Mouse (Mus musculus) frontal cortex, postnatal 14 days (tissue): ENCODE results near the gene Srp68.

ENCODE experiments used
- DNase-seq, 2 experiments: peaks; one replicate each; pipeline ENCODE4 v3.0.0; 2022; ENCODE audit warnings: low spot score in 2 of 2

Srp68 gene

GRCm38 (mm10) chr11:116274045-116274666 lies at the start of gene Srp68:
Gene Srp68, minus strand, starts transcription at chr11:116274217.
- peak; percentile 86 to 91 for DNase-seq

GRCm38 (mm10) chr11:116318719-116319659 lies 45.0 kb upstream of the Srp68 start:
- peak in 1 of 2 experiments; percentile 79 for DNase-seq

- DNase-seq = no peak
These were observed 38.3 kb upstream of the Srp68 start for GRCm38 (mm10) chr11:116312359-116312758.

DNA sequence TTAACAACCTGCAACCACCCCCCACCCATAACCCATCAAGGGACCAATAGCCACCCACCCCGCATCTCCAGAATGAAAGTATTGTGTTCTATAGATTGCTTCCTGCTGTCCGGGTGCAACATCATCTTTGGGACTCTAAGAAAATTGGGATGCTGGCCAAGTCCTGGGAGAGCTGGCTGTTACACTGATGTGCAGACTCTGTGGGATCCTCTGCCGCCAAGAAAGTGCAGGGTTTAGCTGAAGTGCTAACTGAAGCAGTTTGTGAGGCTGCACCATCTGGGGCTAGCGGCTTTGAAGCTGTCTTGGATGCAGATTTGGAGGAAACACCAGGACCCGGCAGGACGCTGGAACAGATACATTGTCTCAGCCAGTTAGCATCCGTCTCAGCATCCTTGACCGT lies 37.2 kb upstream of the Srp68 start:
- no peak for DNase-seq

GRCm38 (mm10) chr11:116309601-116310000 lies 35.6 kb upstream of the Srp68 start:
- no peak for DNase-seq

DNA sequence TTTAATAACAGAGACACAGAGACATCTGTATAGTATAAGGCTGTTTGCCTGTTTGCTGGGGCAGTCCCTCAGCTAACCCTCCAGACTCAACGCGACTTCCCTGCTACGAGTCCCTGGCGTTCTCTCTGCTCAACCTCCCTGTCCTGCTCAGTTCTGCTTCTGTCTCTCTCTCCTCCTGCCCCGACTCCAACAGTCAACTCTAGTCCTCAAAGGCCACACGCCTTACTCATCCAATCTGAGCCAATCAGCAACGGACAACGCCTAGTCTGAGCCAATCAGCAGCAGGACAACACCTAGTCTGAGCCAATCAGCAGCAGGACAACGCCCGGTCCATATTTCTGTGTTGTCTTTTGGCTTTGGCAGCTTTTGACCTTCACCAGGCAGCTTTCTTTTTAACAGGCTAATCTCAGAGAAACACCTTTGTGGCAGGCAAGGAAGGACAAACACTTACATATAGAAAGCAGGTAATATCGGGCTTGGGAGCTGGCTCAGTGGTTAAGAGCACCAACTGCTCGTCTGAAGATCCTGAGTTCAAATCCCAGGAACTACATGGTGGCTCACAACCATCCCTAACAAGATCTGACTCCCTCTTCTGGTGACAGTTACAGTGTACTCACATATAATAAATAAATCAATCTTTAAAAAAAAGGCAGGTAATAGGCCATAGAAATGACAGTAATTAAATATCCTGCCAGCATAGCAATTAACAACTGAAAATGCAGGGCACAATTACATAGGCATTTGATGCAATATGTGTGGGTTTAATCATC lies 33.9 kb upstream of the Srp68 start:
- no peak for DNase-seq

- no peak for DNase-seq
These were observed 33.2 kb upstream of the Srp68 start, which contains the start of gene Exoc7 for GRCm38 (mm10) chr11:116307019-116307725. Gene Exoc7, minus strand, starts transcription at chr11:116307233.

DNA sequence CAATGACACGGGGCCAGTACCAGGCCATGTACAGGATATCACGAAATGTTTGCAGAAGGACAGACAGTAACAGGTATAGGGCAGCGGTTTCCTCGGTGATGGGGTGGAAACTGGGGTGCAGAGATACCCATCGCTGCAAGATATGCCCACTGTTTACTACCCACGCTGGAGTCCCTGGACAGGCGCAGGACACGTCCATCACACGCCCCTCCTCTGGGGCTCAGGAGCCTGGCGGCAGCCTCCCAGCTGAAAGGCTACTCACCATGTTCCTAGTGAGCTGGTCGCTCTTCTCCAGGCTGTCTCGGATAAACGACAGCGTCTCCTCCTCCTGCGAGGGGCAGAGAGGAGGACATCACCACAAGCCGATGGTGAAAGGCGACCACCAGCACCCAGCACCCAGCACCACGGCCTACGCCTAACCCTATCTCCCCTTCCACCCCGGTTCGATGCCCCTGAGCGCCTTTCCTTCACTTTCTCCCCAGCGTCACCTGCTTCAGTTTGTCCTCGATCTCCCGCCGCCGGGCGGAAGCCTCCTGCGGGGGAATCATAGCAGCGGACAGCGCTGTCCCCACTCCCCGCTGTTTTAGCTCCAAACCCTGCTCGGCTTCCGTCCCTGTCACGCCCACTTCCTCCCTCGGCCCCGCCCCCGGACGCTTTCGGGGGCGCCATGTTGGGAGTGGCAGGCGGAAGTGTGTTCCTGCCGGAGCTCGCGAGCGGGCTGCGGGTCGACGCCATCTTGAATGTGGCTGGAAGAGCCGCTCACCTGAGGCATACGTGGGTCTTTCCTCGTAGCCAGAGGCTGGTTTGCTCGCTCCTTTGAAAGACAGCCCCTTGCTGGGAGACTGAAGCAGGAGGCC lies 32.3 kb upstream of the Srp68 start:
- DNase-seq = peak; percentile 82 to 91

- no peak for DNase-seq
These were observed 31.4 kb upstream of the Srp68 start for GRCm38 (mm10) chr11:116305423-116305822.

- DNase-seq = no peak
These were observed 24.6 kb upstream of the Srp68 start for GRCm38 (mm10) chr11:116298621-116299020.

DNA sequence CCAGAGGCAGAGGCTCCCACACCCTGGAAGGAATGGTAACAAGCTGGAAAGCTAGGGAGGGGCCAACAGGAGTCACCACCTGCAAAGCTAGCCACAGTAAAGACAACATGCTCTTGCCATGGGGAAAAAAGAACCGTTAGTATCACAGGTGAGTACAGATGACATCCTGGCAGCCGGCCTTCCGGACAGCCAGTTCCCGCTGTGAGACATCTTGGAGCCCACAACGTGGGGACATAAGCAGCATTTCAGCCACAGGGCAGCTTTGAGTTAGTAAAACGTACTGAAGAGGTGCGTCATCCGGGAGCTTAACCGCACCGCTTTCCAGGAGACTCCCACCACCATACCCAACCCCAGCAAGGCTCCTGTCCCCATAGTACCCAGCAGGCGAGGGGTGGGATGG lies 24.2 kb upstream of the Srp68 start:
- DNase-seq = no peak

DNA sequence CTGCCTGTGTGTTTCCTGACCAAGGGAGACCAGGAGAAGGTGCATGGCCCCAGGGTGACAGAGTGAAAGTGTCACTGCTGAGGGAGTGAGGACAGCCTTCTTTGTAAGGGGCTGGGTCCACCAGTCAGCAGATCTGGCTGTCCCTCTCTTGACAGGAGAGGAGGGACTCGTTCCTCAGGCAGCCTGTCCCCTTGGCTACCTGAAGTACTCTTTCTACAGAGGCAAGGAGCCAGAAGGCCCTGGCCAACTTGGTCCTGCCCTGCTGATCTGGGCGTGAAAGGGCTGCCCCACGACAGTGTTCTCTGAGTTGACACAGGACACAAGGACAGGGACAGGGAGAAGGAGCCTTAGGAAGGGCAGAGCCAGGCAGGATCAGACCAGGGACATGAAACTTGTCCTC lies 23.0 kb upstream of the Srp68 start:
- no peak for DNase-seq

GRCm38 (mm10) chr11:116296191-116296734 lies 22.2 kb upstream of the Srp68 start:
- no peak for DNase-seq

GRCm38 (mm10) chr11:116294319-116294718 lies 20.3 kb upstream of the Srp68 start:
- DNase-seq = no peak

DNA sequence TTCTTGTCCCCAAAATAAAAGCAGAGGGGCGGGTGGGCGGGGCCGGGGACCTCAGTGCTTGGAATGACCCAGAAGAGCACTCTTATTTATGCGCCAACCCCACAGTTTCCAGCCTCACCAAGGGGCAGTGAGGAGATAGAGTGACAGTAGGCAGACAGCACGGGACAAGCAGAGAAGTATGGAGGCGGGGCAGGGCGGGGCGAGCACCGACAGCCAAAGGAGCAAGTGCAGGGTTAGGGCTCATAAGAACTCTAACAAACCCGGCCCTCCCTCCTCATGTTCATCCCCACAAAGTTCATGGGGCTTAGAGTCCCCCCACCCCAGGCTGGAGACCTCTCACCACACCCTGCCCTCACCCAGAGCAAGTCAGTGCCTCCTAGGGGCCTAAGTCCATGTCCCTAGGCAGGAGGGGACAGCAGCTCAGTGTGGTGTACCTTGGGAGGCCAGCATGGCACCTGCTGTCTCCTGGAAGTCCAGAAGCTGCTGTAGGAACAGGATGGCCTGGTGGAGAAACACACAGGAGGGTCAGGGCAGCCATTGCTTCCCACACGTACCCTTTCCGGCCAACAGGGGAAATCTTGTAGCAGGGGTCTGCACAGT lies 19.6 kb upstream of the Srp68 start:
- DNase-seq = no peak

- DNase-seq = no peak
These were observed 18.4 kb upstream of the Srp68 start for GRCm38 (mm10) chr11:116292401-116292800.

GRCm38 (mm10) chr11:116290556-116290955 lies 16.5 kb upstream of the Srp68 start:
- no peak for DNase-seq

DNA sequence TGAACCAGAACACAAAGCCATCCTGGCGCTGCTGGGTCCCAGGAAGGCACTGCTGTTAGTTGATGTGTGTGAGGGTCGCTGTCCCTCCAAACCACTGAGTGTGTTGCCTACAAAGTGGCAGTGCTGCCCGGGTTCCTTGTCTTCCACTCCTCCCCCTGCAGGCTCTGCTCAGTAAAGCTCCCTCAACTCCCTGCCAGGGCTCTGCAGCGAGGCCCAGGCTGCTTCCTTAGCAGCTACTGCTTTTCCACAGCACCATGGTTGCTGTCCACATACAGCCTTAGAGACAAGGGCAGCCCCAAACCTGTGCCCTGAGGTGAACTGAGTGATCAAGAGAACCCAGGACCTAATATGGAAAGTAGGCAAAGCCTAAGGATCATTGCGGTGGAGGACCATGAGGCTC lies 13.3 kb upstream of the Srp68 start:
- no peak for DNase-seq

- no peak for DNase-seq
These were observed 11.8 kb upstream of the Srp68 start for GRCm38 (mm10) chr11:116285770-116286191.

DNA sequence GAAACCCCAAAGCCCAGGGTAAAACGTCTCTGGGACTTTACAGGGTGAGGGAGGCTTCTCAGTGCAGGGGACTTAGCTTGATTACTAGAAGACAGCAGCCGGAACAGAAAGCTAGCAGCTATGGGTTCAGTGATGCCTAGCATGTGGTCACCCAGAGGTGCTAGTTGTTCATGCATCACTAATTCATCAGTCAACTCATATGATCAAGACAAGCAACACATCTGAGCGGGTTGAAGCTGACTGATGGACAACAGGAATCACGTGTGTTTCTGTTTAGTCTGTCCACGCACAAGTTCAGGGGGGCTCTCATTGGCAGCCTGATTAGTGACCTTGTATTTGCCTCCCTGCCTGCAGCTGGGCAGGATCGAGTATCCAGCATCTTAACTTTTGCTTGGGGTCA lies 10.0 kb upstream of the Srp68 start:
- DNase-seq = no peak
